Mouse (Mus musculus) embryonic facial prominence, embryonic 15.5 days (tissue): ENCODE data around the gene Cenpw. TPM values are rescaled to one million over a fixed set of nuclear protein-coding genes. Genes with fewer than 3 reads are reported as not detected.

Experiments
- ATAC-seq: fragments of 200-750 bp; cut with Nextera tagmentation; 2 replicates; pipeline ENCODE4 v1.8.0; 2017; ENCODE audit warnings: low read depth, moderate TSS enrichment; ENCODE audit not compliant: insufficient number of reproducible peaks, low FRiP score, low TSS enrichment
- H3K27ac ChIP-seq: fragments of 300-500 bp; sonication (generic); replicated peaks from 2 replicates; pipeline ENCODE4 v1.5.1; 2015; ENCODE audit warnings: mild to moderate bottlenecking, inconsistent platforms
- H3K27me3 ChIP-seq: fragments of 300-500 bp; sonication (generic); 2 replicates; pipeline ENCODE4 v1.6.1; 2015; ENCODE audit warnings: inconsistent platforms
- H3K36me3 ChIP-seq: fragments of 300-500 bp; sonication (generic); 2 replicates; pipeline ENCODE4 v1.6.1; 2015; ENCODE audit warnings: mild to moderate bottlenecking, inconsistent platforms
- H3K4me1 ChIP-seq: fragments of 300-500 bp; sonication (generic); 2 replicates; pipeline ENCODE4 v1.6.1; 2015; ENCODE audit warnings: inconsistent platforms
- H3K4me2 ChIP-seq: fragments of 300-500 bp; sonication (generic); replicated peaks from 2 replicates; pipeline ENCODE4 v1.6.1; 2015; ENCODE audit warnings: mild to moderate bottlenecking, inconsistent platforms
- H3K4me3 ChIP-seq: fragments of 300-500 bp; sonication (generic); replicated peaks from 2 replicates; pipeline ENCODE4 v1.5.1; 2015; ENCODE audit warnings: mild to moderate bottlenecking, inconsistent platforms
- H3K9ac ChIP-seq: fragments of 300-500 bp; sonication (generic); 2 replicates; pipeline ENCODE4 v1.6.1; 2015; ENCODE audit warnings: inconsistent platforms
- H3K9me3 ChIP-seq: fragments of 300-500 bp; sonication (generic); replicated peaks from 2 replicates; pipeline ENCODE4 v1.6.1; 2016; ENCODE audit warnings: inconsistent platforms
- WGBS: fragments of 180-500 bp; shearing (Covaris S2); methylation state at CpG from one replicate; pipeline ENCODE4 v1.1.7; 2015; 5-methylcytosine and 5-hydroxymethylcytosine counted together
- polyA plus RNA-seq: library from polyadenylated mRNA; unstranded; fragments of >200 nt; fragmentation: Nextera tagmentation; extraction: Ambion mirVana; gene quantifications from 2 replicates; pipeline ENCODE4 v1.2.1, GENCODE M21; 2015

The Cenpw gene
- 29.2 and 31.0 TPM in 2 replicates for polyA plus RNA-seq

GRCm38 (mm10) chr10:30199916-30200826 is at the start of gene Cenpw:
TSS of gene Cenpw (minus strand) at chr10:30200560.
- ATAC-seq, result peak; percentile 99

GRCm38 (mm10) chr10:30249654-30250053 is 49.3 kb upstream of the Cenpw start:
- WGBS, result 33% methylated on average over 3 of the region's 3 CpGs
- Histone ChIP-seq H3K4me2 (no peak overlapping the region), H3K9ac (no peak overlapping the region), H3K9me3 (no peaks in the 10 kb centered on the region), H3K27ac (no peak overlapping the region), H3K36me3 (no peaks in the 10 kb centered on the region), H3K27me3 (no peaks in the 10 kb centered on the region), H3K4me1 (no peaks in the 10 kb centered on the region; the same call in 1 of the 2 replicates), H3K4me3 (no peak overlapping the region)
- no peak for ATAC-seq

More at GRCm38 (mm10) chr10:30199916-30200826, at the start of gene Cenpw:
- peak within 1 kb of the TSS; percentile 76 for H3K4me2 ChIP-seq
- H3K4me1 ChIP-seq, result peaks cover 6% of the 10 kb centered on the region; the same call in 1 of the 2 replicates
- 1% methylated on average over 54 of the region's 55 CpGs for WGBS
- no peaks in the 10 kb centered on the region for H3K36me3 ChIP-seq
- H3K27ac ChIP-seq, result peak within 1 kb of the TSS; percentile 22; the same call in 1 of the 2 replicates
- H3K27me3 ChIP-seq, result no peaks in the 10 kb centered on the region
- H3K9ac ChIP-seq, result peak within 1 kb of the TSS; percentile 76
- peak within 1 kb of the TSS; percentile 91 for H3K4me3 ChIP-seq
- H3K9me3 ChIP-seq, result no peaks in the 10 kb centered on the region

- Histone ChIP-seq H3K4me1 (peaks cover 6% of the 10 kb centered on the region; the same call in 1 of the 2 replicates), H3K4me3 (peak overlapping the region; percentile 91), H3K9me3 (no peaks in the 10 kb centered on the region), H3K9ac (no peak overlapping the region), H3K4me2 (peak overlapping the region; percentile 76), H3K27ac (no peak overlapping the region), H3K27me3 (no peaks in the 10 kb centered on the region), H3K36me3 (no peaks in the 10 kb centered on the region)
- no peak for ATAC-seq
- WGBS, result 54% methylated on average over 5 of the region's 5 CpGs
These were observed 859 bp downstream of the Cenpw start for GRCm38 (mm10) chr10:30199501-30199900.

- ATAC-seq, result no peak; the same call in 1 of the 2 replicates
- H3K9ac ChIP-seq, result no peak overlapping the region
- no peak overlapping the region for H3K27ac ChIP-seq
- H3K4me1 ChIP-seq, result no peaks in the 10 kb centered on the region
- H3K9me3 ChIP-seq, result no peaks in the 10 kb centered on the region
- no peak overlapping the region for H3K4me3 ChIP-seq
- no peak overlapping the region for H3K4me2 ChIP-seq
- WGBS, result 23% methylated on average over 4 of the region's 4 CpGs
- H3K36me3 ChIP-seq, result no peaks in the 10 kb centered on the region
- no peaks in the 10 kb centered on the region for H3K27me3 ChIP-seq
These were observed 32.7 kb downstream of the Cenpw start for GRCm38 (mm10) chr10:30167700-30168099.
